Comparison of ENCODE assay signal across 10 mouse cellular contexts in genomic region chr6:118196751-118197439, GRCm38 (mm10). TPM values are rescaled to one million over a fixed set of nuclear protein-coding genes. Genes with fewer than 3 reads are reported as not detected.
DNase-seq lines count a peak whose midpoint lies in the region; ATAC-seq and TF ChIP-seq lines count a peak whose summit lies in the region.
"Had no signal": no experiment of that assay in that cellular context is flagged by ENCODE, and none has a peak within 500 bp of the region (broad histone marks: within the 10 kb centered on the region; RNA-seq: fewer than 3 reads in every experiment).

No protein-coding gene starts in this region.

- H3K36me3 ChIP-seq in kidney, adult 2 months (ENCODE audit: control insufficient read depth, insufficient read depth, low read length), result no peaks in the 10 kb centered on the region
- no peaks in the 10 kb centered on the region for H3K36me3 ChIP-seq in forebrain, embryonic 14.5 days (ENCODE audit: control insufficient read depth, insufficient read depth, low read length)
- H3K36me3 ChIP-seq in limb, embryonic 13.5 days, result no peaks in the 10 kb centered on the region
- no peaks in the 10 kb centered on the region for H3K36me3 ChIP-seq in midbrain, embryonic 12.5 days
- H3K36me3 ChIP-seq: G1E had no signal

- peak; percentile 74 for ATAC-seq in forebrain, embryonic 14.5 days
- peak; percentile 74 for ATAC-seq in limb, embryonic 13.5 days (ENCODE audit: low FRiP score, low read depth)
- ATAC-seq in midbrain, embryonic 12.5 days (ENCODE audit: low FRiP score, low read depth), result peak; percentile 66

- peak; percentile 23 for DNase-seq in kidney, adult 2 months
- DNase-seq in kidney, adult 9 months, result no peak
- peak; percentile 14 for DNase-seq in cerebellum, adult 11 months
- peak; percentile 36 for DNase-seq in forebrain, embryonic 14.5 days (ENCODE audit: low spot score)
- DNase-seq in heart, postnatal 36 days, result peak; percentile 51 to 61
- DNase-seq in urinary bladder, postnatal 14 days (ENCODE audit: low spot score), result peak; percentile 61

- intact Hi-C loops in heart, postnatal 36 days (cut with DNase I), result no loop called here

- H3K4me2 ChIP-seq in forebrain, embryonic 14.5 days (ENCODE audit: low read length), result peak overlapping the region; percentile 97
- peak overlapping the region; percentile 100 for H3K4me2 ChIP-seq in limb, embryonic 13.5 days (replicated peaks)
- H3K4me2 ChIP-seq in midbrain, embryonic 12.5 days (replicated peaks), result peak overlapping the region; percentile 85

- WGBS in kidney, adult 2 months, result under 1% methylated on average over 84 of the region's 84 CpGs
- under 1% methylated on average over 78 of the region's 84 CpGs for WGBS in forebrain, embryonic 14.5 days
- WGBS in limb, embryonic 13.5 days, result under 1% methylated on average over 82 of the region's 84 CpGs
- WGBS in midbrain, embryonic 12.5 days, result under 1% methylated on average over 84 of the region's 84 CpGs

- H3K9ac ChIP-seq in forebrain, embryonic 14.5 days (ENCODE audit: low read length), result peak overlapping the region; percentile 60
- peak overlapping the region; percentile 62 for H3K9ac ChIP-seq in limb, embryonic 13.5 days
- H3K9ac ChIP-seq in midbrain, embryonic 12.5 days (replicated peaks), result peak overlapping the region; percentile 26

- H3K27me3 ChIP-seq in kidney, adult 2 months (replicated peaks; ENCODE audit: control insufficient read depth, insufficient read depth, low read length), result no peaks in the 10 kb centered on the region
- peaks cover 48% of the 10 kb centered on the region for H3K27me3 ChIP-seq in forebrain, embryonic 14.5 days (replicated peaks; ENCODE audit: control insufficient read depth, insufficient read depth, low read length)
- H3K27me3 ChIP-seq in limb, embryonic 13.5 days, result peaks cover 84% of the 10 kb centered on the region
- H3K27me3 ChIP-seq in midbrain, embryonic 12.5 days, result peaks cover 86% of the 10 kb centered on the region

- TF ChIP-seq CTCF in kidney, adult 2 months (conservative IDR thresholded peaks at IDR 0.05; ENCODE audit: insufficient read depth, insufficient read length, low read depth, low read length), result no peak

- H3K9me3 ChIP-seq in forebrain, embryonic 14.5 days (replicated peaks; ENCODE audit: control insufficient read depth, low read length), result no peaks in the 10 kb centered on the region
- no peaks in the 10 kb centered on the region for H3K9me3 ChIP-seq in limb, embryonic 13.5 days
- H3K9me3 ChIP-seq in midbrain, embryonic 12.5 days, result no peaks in the 10 kb centered on the region

- peak overlapping the region; percentile 43 for H3K4me3 ChIP-seq in kidney, adult 2 months (ENCODE audit: insufficient read depth, low read depth, low read length)
- H3K4me3 ChIP-seq in forebrain, embryonic 14.5 days (ENCODE audit: low read depth, low read length), result peak overlapping the region; percentile 65
- peak overlapping the region; percentile 66 for H3K4me3 ChIP-seq in limb, embryonic 13.5 days
- H3K4me3 ChIP-seq in midbrain, embryonic 12.5 days, result peak overlapping the region; percentile 52

- no peak for TF ChIP-seq POLR2A in kidney, adult 2 months (IDR thresholded peaks at IDR 0.05; ENCODE audit: low read depth, low read length)

- no peaks in the 10 kb centered on the region for H3K4me1 ChIP-seq in kidney, adult 2 months (ENCODE audit: control insufficient read depth, insufficient read depth, low read length)
- no peaks in the 10 kb centered on the region for H3K4me1 ChIP-seq in forebrain, embryonic 14.5 days (ENCODE audit: control insufficient read depth, insufficient read depth, low read length)
- peaks cover 11% of the 10 kb centered on the region for H3K4me1 ChIP-seq in limb, embryonic 13.5 days
- peaks cover 17% of the 10 kb centered on the region for H3K4me1 ChIP-seq in midbrain, embryonic 12.5 days

- no peak overlapping the region for H3K27ac ChIP-seq in kidney, adult 2 months (ENCODE audit: insufficient read depth, low read depth, low read length)
- H3K27ac ChIP-seq in forebrain, embryonic 14.5 days (ENCODE audit: low read depth, low read length), result no peak overlapping the region
- H3K27ac ChIP-seq in limb, embryonic 13.5 days, result no peak overlapping the region
- no peak overlapping the region for H3K27ac ChIP-seq in midbrain, embryonic 12.5 days (replicated peaks)
- H3K27ac ChIP-seq: macrophage had no signal

RNA-seq across cellular contexts. Expression of gene Ret, which starts 0.6 kb away (rescaled TPM):
- 0.57 and 0.95 TPM in 2 replicates for polyA plus RNA-seq in kidney, adult 2 months (2012; rRNA removed)
- polyA plus RNA-seq in forebrain, embryonic 14.5 days (2014; fragmentation: Nextera tagmentation; extraction: Ambion mirVana), result 0.75 and 1.2 TPM in 2 replicates
- 1 to 10 TPM; 3.3 to 5.8 TPM for total RNA-seq in heart, postnatal 36 days (2021)
- 0.33 and 0.47 TPM in 2 replicates for polyA plus RNA-seq in limb, embryonic 13.5 days (2015; fragmentation: Nextera tagmentation; extraction: Ambion mirVana)
- 2.9 and 3.8 TPM in 2 replicates for polyA plus RNA-seq in midbrain, embryonic 12.5 days (2016; fragmentation: Nextera tagmentation; extraction: Ambion mirVana)
- polyA plus RNA-seq: G1E, macrophage had no signal

RNA-seq across cellular contexts. Expression of gene Csgalnact2, which starts 58.0 kb away (rescaled TPM):
- 3.4 and 4.7 TPM in 2 replicates for polyA plus RNA-seq in kidney, adult 2 months (2012; rRNA removed)
- 10.7 and 11.3 TPM in 2 replicates for polyA plus RNA-seq in forebrain, embryonic 14.5 days (2014; fragmentation: Nextera tagmentation; extraction: Ambion mirVana)
- total RNA-seq in heart, postnatal 36 days (2021), result 10 to 100 TPM; 18.2 to 18.5 TPM
- polyA plus RNA-seq in limb, embryonic 13.5 days (2015; fragmentation: Nextera tagmentation; extraction: Ambion mirVana), result 15.3 and 15.6 TPM in 2 replicates
- polyA plus RNA-seq in midbrain, embryonic 12.5 days (2016; fragmentation: Nextera tagmentation; extraction: Ambion mirVana), result 8.5 and 8.6 TPM in 2 replicates
